Comparison of ENCODE assay signal across 8 mouse cellular contexts in the genomic region with DNA sequence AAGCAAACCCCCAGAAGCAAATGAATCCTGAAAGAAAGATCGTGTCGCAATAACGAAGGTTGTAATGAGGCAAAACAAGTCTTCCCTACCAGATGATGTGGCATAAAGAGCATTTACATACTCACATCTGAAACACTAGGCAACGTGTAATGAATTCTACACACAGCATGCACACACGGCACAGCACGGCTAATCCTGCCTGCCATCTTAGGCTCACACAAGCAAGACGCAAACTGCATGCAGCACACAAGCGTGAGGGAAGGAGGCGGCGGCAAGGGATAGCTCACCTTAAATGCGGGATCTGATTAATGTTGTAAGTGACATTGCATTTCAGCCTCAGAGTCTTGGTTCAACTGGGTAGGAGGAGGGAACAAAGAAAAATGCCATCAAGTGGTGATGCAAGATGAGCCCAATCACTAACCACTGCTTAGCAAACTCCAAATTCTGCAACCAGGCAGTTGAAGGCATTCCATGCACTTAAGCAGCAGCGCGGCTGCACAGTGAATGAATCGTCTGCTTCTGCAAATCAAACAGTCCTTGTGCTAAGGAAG. TPM values are rescaled to one million over a fixed set of nuclear protein-coding genes. Genes with fewer than 3 reads are reported as not detected.
DNase-seq lines count a peak whose midpoint lies in the region; ATAC-seq lines count a peak whose summit lies in the region.

No protein-coding gene starts in this region.

- no peaks in the 10 kb centered on the region; the same call in 1 of the 2 replicates for H3K27me3 ChIP-seq in liver, embryonic 11.5 days (replicated peaks; ENCODE audit: control insufficient read depth, insufficient read depth, low read length)

- H3K4me3 ChIP-seq in liver, embryonic 11.5 days (ENCODE audit: low read depth, low read length), result no peak overlapping the region

- intact Hi-C loops in left cerebral cortex, postnatal 25 days (cut with DNase I), result loop anchor here (5.0 kb wide), 1 partner anchor 90 kb away; no protein-coding TSS in a partner anchor

- peak overlapping the region; percentile 4; the same call in 1 of the 2 replicates for H3K4me2 ChIP-seq in liver, embryonic 11.5 days

- no peaks in the 10 kb centered on the region for H3K4me1 ChIP-seq in liver, embryonic 11.5 days (replicated peaks; ENCODE audit: control insufficient read depth, insufficient read depth, low read length)

- DNase-seq in cerebellum, adult 11-12 months, result no peak
- no peak for DNase-seq in liver, embryonic 11.5 days (ENCODE audit: low spot score)
- DNase-seq in liver, result no peak
- DNase-seq in left cerebral cortex, postnatal 25 days (ENCODE audit: low spot score in 2 of 2), result peak; percentile 68 to 79
- peak; percentile 66 for DNase-seq in right cerebral cortex, postnatal 25 days
- DNase-seq in thymus, postnatal 14 days, result no peak
- DNase-seq in thymus, adult 18-20 months, result no peak

- 55% methylated on average over 14 of the region's 14 CpGs for WGBS in liver, embryonic 11.5 days

- 0 out of 2 replicates have a peak, but pooled peaks have one; percentile 16 for ATAC-seq in cerebellum, adult (ENCODE audit: insufficient number of reproducible peaks, low FRiP score, low TSS enrichment)
- ATAC-seq in liver, embryonic 11.5 days (replicated peaks; ENCODE audit: low FRiP score), result no peak

- no peak overlapping the region for H3K27ac ChIP-seq in liver, embryonic 11.5 days (ENCODE audit: low read depth, low read length)

- no peaks in the 10 kb centered on the region for H3K36me3 ChIP-seq in liver, embryonic 11.5 days (ENCODE audit: control insufficient read depth, insufficient read depth, low read length)

- no peaks in the 10 kb centered on the region for H3K9me3 ChIP-seq in liver, embryonic 11.5 days (ENCODE audit: control insufficient read depth, low read length)

- H3K9ac ChIP-seq in liver, embryonic 11.5 days (ENCODE audit: low read depth, low read length), result no peak overlapping the region

RNA-seq across cellular contexts. Expression of gene Zbtb38, which starts 20.6 kb away (rescaled TPM):
- 10.0 and 10.1 TPM in 2 replicates for polyA plus RNA-seq in liver, embryonic 11.5 days (2014; fragmentation: Nextera tagmentation; extraction: Ambion mirVana)
- total RNA-seq in left cerebral cortex, postnatal 25 days (2021), result 10 to 100 TPM; 57.6 to 58.8 TPM

Comparison
In these comparisons a context has a peak if more than half of its experiments do, and no peak if none do; other contexts are left out.
1. DNase-seq: peak in left cerebral cortex, postnatal 25 days (2 of 2) and right cerebral cortex, postnatal 25 days (single experiment); none in cerebellum, adult 11-12 months (single experiment), liver, embryonic 11.5 days (single experiment), liver (single experiment), thymus, postnatal 14 days (single experiment) and thymus, adult 18-20 months (0 of 2).